Mouse (Mus musculus): ENCODE results near the gene Capn1.
"Not testable (repeated sequence)": the region's sequence is repeated elsewhere in the genome, so short reads cannot be mapped to it uniquely, and the experiment has no call there.

Capn1 gene

DNA sequence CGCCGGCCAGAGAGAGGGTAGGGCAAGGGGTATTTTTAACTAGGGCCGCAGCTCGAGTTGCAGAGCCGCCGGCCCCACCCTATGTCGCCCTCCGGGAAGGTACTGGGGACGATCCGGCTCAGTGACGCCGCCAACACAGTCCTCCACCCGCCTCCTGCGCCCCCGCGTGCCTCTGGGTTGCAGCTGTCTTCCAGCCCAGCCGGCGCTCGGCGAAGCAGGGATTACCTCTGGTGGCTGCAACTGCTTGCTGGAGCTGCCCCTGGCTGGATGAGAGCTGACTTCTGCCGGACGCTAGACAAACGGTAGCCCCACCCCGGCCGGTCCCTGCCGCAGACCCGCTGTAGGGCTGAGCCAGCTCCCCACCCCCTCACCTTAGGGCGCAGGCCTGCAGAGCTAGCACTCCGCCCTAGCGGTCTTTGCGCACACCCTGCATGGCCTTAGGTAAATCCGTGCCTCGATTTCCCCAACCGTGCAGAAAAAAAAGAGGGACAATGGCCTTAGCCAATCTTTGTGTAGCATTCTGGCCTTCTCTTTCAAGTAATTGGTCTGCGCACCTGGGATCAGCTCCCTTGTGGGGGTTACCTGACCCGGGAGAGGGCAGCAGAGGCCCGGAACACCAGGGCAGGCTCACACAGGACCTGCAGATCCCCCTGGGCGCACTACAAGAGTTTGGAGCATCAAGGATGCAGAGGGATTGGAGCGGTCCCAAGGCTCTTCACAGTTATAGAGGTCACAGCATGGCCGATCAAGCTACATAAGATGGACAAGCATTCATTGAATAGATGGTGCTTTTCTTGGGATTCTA lies at the start of gene Capn1:
Gene Capn1, minus strand, starts transcription at position 387 of the 805 bp plus-strand sequence.
- in situ Hi-C loops (cut with MboI, MseI): no loop called here

DNA sequence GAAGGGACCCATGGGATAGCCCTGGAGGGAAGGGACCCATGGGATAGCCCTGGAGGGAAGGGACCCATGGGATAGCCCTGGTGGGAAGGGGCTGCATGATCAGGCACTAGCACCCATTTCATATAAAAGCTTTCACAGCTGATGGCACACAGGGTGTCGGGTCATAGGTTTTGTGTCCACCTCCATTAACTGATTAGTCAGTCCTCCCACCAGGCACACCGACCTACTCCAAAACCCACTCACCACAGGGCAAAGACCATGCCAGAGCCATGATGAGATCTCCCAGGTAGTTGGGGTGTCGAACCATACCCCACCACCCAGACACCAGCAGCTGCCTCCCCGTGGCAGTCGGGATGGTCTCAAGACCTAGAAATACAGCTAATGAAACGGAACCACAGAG lies 47.4 kb upstream of the Capn1 start:
- in situ Hi-C loops (cut with MboI, MseI): no loop called here

DNA sequence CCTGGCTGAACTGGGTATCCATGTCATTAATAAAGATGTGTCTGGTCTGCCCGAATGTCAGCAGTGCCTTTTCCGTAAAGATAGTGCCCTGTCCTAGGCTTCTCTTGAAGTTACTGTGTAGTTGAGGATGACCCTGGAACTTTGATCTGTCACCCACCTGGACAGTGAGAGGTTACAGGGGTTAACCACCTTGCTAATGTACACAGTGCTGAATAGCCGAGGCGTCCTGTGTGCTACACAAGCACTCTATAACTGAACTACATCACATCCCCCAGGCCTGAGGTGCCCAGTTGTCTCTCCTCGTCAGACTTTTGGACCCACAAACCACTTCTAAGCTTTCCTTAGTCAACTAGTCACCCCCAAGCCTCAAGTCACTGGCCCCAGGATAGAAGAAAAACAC lies 46.7 kb upstream of the Capn1 start:
- in situ Hi-C loops (cut with MboI, MseI): no loop called here

GRCm38 (mm10) chr19:6061641-6062302 lies 46.1 kb upstream of the Capn1 start:
- in situ Hi-C loops (cut with MboI, MseI): no loop called here

DNA sequence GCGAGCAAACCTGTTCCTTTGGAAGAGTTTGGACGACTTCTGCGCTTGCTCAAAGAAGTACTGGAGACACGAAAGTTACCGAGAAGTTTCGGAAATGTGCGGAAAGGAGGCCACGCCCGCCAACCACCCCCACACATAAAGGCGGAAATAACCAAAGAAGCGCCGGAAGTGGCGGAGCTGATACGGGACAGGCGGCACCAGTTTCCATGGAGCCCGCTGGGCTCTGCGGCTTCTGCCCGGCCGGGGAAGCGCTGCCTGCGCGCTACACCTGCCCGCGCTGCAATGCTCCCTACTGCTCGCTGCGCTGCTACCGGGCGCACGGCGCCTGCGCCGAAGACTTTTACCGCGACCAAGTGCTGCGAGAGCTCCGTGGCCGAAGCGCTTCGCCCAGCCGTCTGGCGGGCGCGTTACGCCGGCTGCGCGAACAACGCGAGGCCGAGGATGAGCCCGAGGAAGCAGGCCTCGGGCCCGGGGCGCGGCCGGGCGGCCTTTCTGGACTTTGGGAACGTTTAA lies 45.4 kb upstream of the Capn1 start, which contains the start of gene Znhit2:
Gene Znhit2, plus strand, starts transcription at position 172 of the 513 bp plus-strand sequence.
- in situ Hi-C loops (cut with MboI, MseI): no loop called here

DNA sequence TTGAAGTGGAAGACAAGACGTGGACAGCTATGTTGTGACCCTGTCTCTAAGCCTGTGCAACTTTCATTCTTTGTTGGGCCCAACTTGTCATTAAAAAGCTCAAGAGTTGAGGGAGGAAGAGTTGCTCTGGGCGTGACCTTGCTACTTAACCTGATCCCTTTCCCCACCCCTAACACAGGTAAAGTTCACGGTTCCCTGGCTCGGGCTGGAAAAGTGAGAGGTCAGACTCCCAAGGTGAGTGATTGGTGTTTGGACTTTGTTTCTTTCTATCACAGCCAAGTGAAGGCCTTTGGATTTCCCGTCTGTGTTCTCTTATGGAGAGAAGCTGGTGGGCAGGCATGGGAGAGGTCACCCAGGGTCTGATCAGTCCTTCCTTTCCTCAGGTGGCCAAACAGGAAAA lies 43.3 kb upstream of the Capn1 start:
- in situ Hi-C loops (cut with MboI, MseI): no loop called here

GRCm38 (mm10) chr19:6058513-6058912 lies 42.8 kb upstream of the Capn1 start:
- in situ Hi-C loops (cut with MboI, MseI): no loop called here

- in situ Hi-C loops (cut with MboI, MseI): no loop called here
Measured at GRCm38 (mm10) chr19:6057313-6058096, 41.8 kb upstream of the Capn1 start, which contains the start of the genes Mrpl49 and Fau. TSS of gene Mrpl49 (minus strand) at chr19:6057785. TSS of gene Fau (plus strand) at chr19:6057844.

DNA sequence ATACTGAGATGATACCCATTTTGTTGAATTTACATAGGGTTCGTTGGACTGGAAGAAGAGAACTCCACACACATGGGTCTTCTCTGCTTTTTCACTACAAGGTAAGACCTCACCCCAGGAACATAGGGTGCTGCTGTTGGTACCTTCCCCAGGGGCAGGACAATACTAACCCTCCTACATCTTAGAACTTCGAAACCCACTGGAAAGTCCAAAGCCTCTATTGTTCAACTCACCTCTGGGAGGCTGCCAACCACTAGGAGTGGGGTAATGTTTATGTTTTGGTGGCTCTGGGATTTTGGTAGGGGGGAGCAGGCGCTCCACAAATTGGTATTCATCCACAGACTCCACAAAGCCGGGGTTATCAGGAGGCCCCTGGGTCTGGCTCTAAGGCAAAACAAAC lies 41.0 kb upstream of the Capn1 start:
- in situ Hi-C loops (cut with MboI, MseI): no loop called here

DNA sequence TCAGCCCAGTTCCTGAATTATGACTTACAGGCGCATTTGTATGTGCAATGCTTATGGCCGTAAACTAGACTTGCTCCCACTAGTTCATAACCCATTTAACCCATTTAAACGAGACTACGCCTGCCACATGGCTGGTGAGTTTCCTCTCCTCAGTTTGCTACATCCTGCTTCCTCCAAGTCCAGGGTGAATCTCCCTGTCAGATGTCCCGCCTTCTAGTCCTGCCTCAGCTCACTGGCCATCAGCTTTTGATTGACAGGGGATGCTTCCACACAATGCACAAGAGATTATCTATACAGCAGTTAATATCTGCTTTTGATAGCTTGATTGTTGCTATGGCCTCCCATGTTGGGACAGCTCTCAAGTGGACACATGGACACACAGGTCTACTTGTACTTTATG lies 38.6 kb upstream of the Capn1 start:
- in situ Hi-C loops (cut with MboI, MseI): no loop called here

DNA sequence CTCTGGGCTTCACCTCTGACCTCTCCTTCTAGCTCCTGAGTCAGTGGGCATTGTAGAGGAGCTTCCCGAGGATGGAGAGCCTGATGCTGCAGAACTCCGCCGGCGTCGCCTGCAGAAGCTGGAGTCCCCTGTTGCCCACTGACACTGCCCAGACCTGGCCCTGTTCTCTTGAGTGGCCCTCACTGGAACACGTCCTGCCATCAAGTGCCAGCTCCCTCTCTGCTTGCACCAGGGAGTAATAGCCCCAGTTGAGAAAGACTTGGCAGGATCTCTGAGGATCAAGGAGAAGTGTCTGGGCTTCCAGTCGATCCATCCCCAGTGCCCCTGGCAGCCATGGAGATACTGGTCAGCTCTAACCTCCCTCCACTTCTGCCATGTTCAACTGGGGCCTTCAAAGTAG lies 36.8 kb upstream of the Capn1 start:
- in situ Hi-C loops (cut with MboI, MseI): no loop called here

- in situ Hi-C loops (cut with MboI, MseI): no loop called here
Measured at GRCm38 (mm10) chr19:6048681-6049410, 33.1 kb upstream of the Capn1 start.

DNA sequence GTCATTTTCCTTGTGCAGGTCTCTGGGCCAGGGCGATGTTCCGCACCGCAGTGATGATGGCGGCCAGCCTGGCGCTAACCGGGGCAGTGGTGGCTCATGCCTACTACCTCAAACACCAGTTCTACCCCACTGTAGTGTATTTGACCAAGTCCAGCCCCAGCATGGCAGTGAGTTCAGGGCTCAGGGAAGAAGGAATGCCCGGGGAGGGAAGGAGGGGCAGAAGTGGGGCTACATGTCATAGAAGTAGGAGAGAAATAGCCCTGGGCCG lies 32.1 kb upstream of the Capn1 start:
- in situ Hi-C loops (cut with MboI, MseI): no loop called here

DNA sequence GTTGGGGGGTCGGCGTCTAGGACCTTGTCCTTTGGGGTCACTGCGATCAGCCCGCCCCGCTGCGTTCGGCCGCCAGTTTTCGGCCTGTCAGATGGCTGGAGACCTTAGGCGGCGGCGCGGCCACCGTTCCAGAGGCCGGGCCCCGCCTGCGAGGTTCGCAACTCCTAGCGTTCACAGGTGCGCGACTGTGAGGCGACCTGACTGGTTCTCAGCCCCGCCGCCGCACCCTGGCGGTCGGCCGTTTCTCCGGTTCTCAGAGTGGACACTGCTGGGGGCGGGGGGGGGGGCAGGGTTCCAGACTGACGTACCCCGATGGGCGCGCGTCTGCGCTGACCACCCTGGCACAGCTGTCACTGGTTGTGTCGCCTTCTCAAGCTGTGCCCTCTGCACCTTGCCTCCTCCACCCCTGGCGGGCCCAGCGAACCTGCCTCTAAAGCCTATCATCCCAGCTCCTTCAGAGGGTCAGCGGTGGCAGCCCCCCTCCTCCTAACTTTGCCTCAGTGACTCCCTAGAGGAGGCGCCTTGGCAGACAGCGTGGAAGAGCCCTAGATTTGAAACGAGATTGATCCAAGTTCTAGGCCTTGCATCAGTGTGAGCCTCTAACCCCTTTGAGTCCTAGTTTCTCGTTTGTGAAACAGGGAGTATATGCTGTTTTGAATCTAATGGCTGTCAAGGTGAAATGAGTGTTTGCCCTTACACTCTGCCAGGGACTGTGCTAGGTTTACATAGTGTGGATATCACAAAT lies 31.6 kb upstream of the Capn1 start:
- in situ Hi-C loops (cut with MboI, MseI): no loop called here

GRCm38 (mm10) chr19:6046294-6047153 lies 30.8 kb upstream of the Capn1 start, which contains the start of gene Syvn1:
TSS of gene Syvn1 (plus strand) at chr19:6046576.
- in situ Hi-C loops (cut with MboI, MseI): no loop called here

GRCm38 (mm10) chr19:6045366-6046293 lies 29.9 kb upstream of the Capn1 start:
- in situ Hi-C loops (cut with MboI, MseI): no loop called here

DNA sequence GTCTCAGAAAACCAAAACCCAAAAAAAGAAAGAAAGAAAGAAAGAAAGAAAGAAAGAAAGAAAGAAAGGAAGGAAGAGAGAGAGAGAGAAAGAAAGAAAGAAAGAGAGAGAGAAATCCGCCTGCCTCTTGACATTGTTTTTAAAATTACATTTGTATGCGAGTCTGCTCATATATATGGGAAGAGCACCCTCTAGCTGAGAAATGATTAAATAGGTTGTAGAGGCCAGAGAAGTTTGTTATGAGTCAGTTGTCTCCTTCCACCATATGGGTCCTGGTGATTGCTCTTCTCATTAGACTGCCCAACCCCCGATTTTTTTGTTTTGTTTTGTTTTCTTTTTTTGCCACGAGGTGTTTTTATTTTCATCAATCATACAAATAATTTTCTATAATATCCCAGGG lies 28.4 kb upstream of the Capn1 start:
- in situ Hi-C loops (cut with MboI, MseI): not testable (repeated sequence)

GRCm38 (mm10) chr19:6042293-6042692 lies 26.6 kb upstream of the Capn1 start:
- in situ Hi-C loops (cut with MboI, MseI): no loop called here

- in situ Hi-C loops (cut with MboI, MseI): no loop called here
Measured at GRCm38 (mm10) chr19:6040002-6040401, 24.3 kb upstream of the Capn1 start.

Data from regulatory T cell (primary cell).